Mouse (Mus musculus): ENCODE measurements at regions not wholly inside any gene's neighbourhood (a gene's known extent, or its start where the extent isn't known, plus 50 kb on each side); places are given as distances from the start of the nearest gene placed in this dataset.

- DNase-seq (ENCODE audit: inconsistent age in 2 of 2, low spot score in 1 of 2): no peak
Observed at GRCm38 (mm10) chr10:124733103-124733502, 656.2 kb downstream of the Slc16a7 start.

GRCm38 (mm10) chr10:124732342-124732741 lies 656.9 kb downstream of the Slc16a7 start:
- no peak for DNase-seq (ENCODE audit: inconsistent age in 2 of 2, low spot score in 1 of 2)

- no peak for DNase-seq (ENCODE audit: inconsistent age in 2 of 2, low spot score in 1 of 2)
Observed at GRCm38 (mm10) chr10:124731219-124731836, 657.9 kb downstream of the Slc16a7 start.

DNA sequence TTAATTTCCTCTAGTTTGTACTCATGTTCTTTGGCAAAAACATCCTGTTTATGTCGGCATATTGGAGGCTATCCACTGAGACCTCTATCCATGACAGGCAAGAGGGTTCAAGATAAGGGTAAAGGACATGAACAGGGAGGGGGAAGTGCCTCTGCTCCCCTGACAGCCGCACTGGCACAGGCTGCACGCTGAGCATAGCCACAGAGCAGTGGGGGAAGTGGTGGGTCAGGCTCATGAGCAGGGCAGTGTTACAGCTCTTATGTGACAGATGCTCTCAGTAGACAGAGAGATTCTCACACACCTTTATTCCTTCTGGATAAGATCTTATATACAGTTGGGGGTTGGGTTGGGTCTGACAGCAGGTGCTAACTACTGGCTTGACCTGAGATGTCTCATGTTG lies 676.6 kb downstream of the Slc16a7 start:
- no peak for DNase-seq (ENCODE audit: inconsistent age in 2 of 2, low spot score in 1 of 2)

DNA sequence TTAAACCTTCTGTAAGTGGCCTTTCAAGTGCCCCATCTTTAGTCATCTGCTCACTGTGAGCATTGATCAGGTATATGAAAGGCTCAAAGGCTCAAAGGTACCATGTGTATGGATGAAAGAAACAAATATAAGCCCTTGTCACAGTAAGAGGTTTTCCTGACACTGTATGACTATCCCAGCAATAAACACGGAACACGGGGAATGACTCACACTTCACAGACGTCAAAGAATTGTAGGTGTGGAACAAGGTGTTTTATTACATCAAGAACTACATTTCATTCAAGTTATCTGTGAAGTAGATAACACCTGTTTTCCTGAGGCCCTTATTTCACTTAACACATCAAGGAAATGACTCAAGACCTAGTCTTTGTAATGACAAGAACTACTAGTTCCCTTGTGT lies 678.3 kb downstream of the Slc16a7 start:
- DNase-seq (ENCODE audit: inconsistent age in 2 of 2, low spot score in 1 of 2): no peak

GRCm38 (mm10) chr10:124709832-124710231 lies 679.4 kb downstream of the Slc16a7 start:
- DNase-seq (ENCODE audit: inconsistent age in 2 of 2, low spot score in 1 of 2): peak; percentile 27 to 84

GRCm38 (mm10) chr10:124706642-124707041 lies 682.6 kb downstream of the Slc16a7 start:
- no peak for DNase-seq (ENCODE audit: inconsistent age in 2 of 2, low spot score in 1 of 2)
